Mouse (Mus musculus): Measurements from ENCODE around the gene Itga9.

Gene Itga9

GRCm38 (mm10) chr9:118726550-118726949 is 120.1 kb downstream of the Itga9 start:
- DNase-seq (ENCODE audit: low read depth): no peak

GRCm38 (mm10) chr9:118728296-118728695 is 121.8 kb downstream of the Itga9 start:
- DNase-seq (ENCODE audit: low read depth): no peak

GRCm38 (mm10) chr9:118728987-118729386 is 122.5 kb downstream of the Itga9 start:
- DNase-seq (ENCODE audit: low read depth): no peak

GRCm38 (mm10) chr9:118730172-118730571 is 123.7 kb downstream of the Itga9 start:
- no peak for DNase-seq (ENCODE audit: low read depth)

GRCm38 (mm10) chr9:118730871-118731390 is 124.4 kb downstream of the Itga9 start:
- no peak for DNase-seq (ENCODE audit: low read depth)

- DNase-seq (ENCODE audit: low read depth): no peak
These were observed 125.2 kb downstream of the Itga9 start for GRCm38 (mm10) chr9:118731650-118732049.

GRCm38 (mm10) chr9:118733601-118734000 is 127.1 kb downstream of the Itga9 start:
- no peak for DNase-seq (ENCODE audit: low read depth)

GRCm38 (mm10) chr9:118737124-118737523 is 130.6 kb downstream of the Itga9 start:
- no peak for DNase-seq (ENCODE audit: low read depth)

- DNase-seq (ENCODE audit: low read depth): no peak
These were observed 131.2 kb downstream of the Itga9 start for GRCm38 (mm10) chr9:118737601-118738137.

GRCm38 (mm10) chr9:118738311-118738710 is 131.8 kb downstream of the Itga9 start:
- no peak for DNase-seq (ENCODE audit: low read depth)

- DNase-seq (ENCODE audit: low read depth): no peak
These were observed 132.6 kb downstream of the Itga9 start for GRCm38 (mm10) chr9:118739071-118739470.

GRCm38 (mm10) chr9:118739659-118740058 is 133.2 kb downstream of the Itga9 start:
- no peak for DNase-seq (ENCODE audit: low read depth)

- no peak for DNase-seq (ENCODE audit: low read depth)
These were observed 134.8 kb downstream of the Itga9 start for GRCm38 (mm10) chr9:118741268-118741667.

- DNase-seq (ENCODE audit: low read depth): no peak
These were observed 143.0 kb downstream of the Itga9 start for GRCm38 (mm10) chr9:118749335-118749949.

GRCm38 (mm10) chr9:118750828-118751227 is 144.3 kb downstream of the Itga9 start:
- peak; percentile 60 for DNase-seq (ENCODE audit: low read depth)

- DNase-seq (ENCODE audit: low read depth): no peak
These were observed 145.9 kb downstream of the Itga9 start for GRCm38 (mm10) chr9:118752376-118752775.

- DNase-seq (ENCODE audit: low read depth): no peak
These were observed 153.0 kb downstream of the Itga9 start for GRCm38 (mm10) chr9:118759462-118759861.

- DNase-seq (ENCODE audit: low read depth): no peak
These were observed 155.6 kb downstream of the Itga9 start for GRCm38 (mm10) chr9:118761953-118762590.

GRCm38 (mm10) chr9:118762759-118763158 is 156.3 kb downstream of the Itga9 start:
- no peak for DNase-seq (ENCODE audit: low read depth)

- DNase-seq (ENCODE audit: low read depth): no peak
These were observed 156.7 kb downstream of the Itga9 start for GRCm38 (mm10) chr9:118763203-118763602.

GRCm38 (mm10) chr9:118763646-118764045 is 157.2 kb downstream of the Itga9 start:
- DNase-seq (ENCODE audit: low read depth): no peak

- no peak for DNase-seq (ENCODE audit: low read depth)
These were observed 158.6 kb downstream of the Itga9 start for GRCm38 (mm10) chr9:118765059-118765458.

GRCm38 (mm10) chr9:118767008-118767407 is 160.5 kb downstream of the Itga9 start:
- DNase-seq (ENCODE audit: low read depth): no peak
